Mouse (Mus musculus): ENCODE results near the gene Polr2c. TPM values are rescaled to one million over a fixed set of nuclear protein-coding genes. Genes with fewer than 3 reads are reported as not detected.
A peak's percentile ranks its signal among the peaks of the same experiment; 100 is the strongest.

Polr2c gene
- total and polyA plus RNA-seq, 3 experiments: 93.2 to 141 (median 120) TPM

DNA sequence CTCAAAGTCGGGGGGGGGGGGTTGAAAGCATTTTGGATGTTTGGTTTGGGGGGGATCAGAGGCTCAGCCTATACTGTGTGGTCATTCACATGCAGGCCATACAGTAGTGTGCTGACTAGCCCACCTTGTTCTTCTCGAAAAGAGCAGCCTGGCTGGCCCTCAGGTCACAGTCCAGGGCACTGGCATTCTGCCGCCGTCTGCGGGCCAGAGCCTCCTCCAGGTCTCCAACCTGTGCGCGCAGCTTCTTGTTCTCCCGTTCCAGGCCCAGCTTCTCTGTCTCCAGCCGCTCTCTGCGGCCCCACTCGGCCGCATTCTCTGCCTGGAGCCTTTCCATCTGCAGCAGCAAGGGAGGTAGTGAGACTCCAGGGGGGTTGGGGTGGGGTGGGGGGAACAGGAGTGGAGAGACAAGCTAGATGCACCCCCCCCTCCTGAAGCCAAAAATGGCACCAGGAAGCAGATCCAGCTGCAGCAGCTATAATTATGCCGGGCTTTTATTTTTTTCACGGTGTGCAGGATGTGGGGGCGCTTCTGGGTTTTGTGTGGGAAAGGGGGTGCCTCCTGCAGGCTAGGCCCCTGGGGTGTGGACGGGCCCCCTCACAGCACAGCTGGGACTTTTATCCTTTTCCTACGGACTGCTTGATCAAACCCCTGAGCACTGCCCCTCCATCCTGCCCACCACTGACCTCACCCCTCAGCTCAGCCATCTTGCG lies 50.5 kb downstream of the Polr2c start:
- Histone ChIP-seq H3K4me1 (ENCODE audit: control insufficient read depth in 1 of 2, insufficient read depth in 2 of 2) (peaks cover 0 to 25% of the 10 kb centered on the region in 2 experiments; a peak in 2 of 4 replicates), H3K36me3 (replicated peaks in 1 of 2; ENCODE audit: control insufficient read depth in 1 of 2, insufficient read depth in 1 of 2, low read length in 1 of 2) (peaks cover 2 to 44% of the 10 kb centered on the region in 2 experiments), H3K79me2 (replicated peaks; ENCODE audit: control insufficient read depth, extremely low read depth, insufficient read depth, poor library complexity, severe bottlenecking) (no peaks in the 10 kb centered on the region), H3K27ac (ENCODE audit: insufficient read depth, low read depth) (no peak overlapping the region), H3K4me3 (replicated peaks in 1 of 3; ENCODE audit: low read depth in 2 of 3, low read length in 2 of 3, poor library complexity in 1 of 3) (no peak overlapping the region), H3K27me3 (replicated peaks) (no peaks in the 10 kb centered on the region), H3K9ac (ENCODE audit: insufficient read depth, low read depth) (no peak overlapping the region), H3K4me2 (ENCODE audit: insufficient read depth, low read depth, poor library complexity, severe bottlenecking) (no peak overlapping the region), H3K9me3 (replicated peaks; ENCODE audit: low read length) (no peaks in the 10 kb centered on the region)
- dilution Hi-C loops (cut with MboI; ENCODE audit: extremely low pct_ligation_motif_present, extremely low pct_unique_long_range_greater_than_20kb, low sequenced_read_pairs) (no loop called here), in situ Hi-C loops (cut with MboI; ENCODE audit: low pct_ligation_motif_present, low pct_unique_long_range_greater_than_20kb, low sequenced_read_pairs) (loop anchor here (5.0 to 10.0 kb wide), 3 partner anchors 35 to 203 kb away; no protein-coding TSS in a partner anchor)
- TF ChIP-seq JUND (conservative IDR thresholded peaks at IDR 0.05; ENCODE audit: low read depth, low read length) (no peak), MAX (IDR thresholded peaks at IDR 0.05; ENCODE audit: low read length) (no peak), MYC (IDR thresholded peaks at IDR 0.05; ENCODE audit: low read depth, low read length) (no peak), NELFE (IDR thresholded peaks at IDR 0.05; ENCODE audit: low read depth, low read length) (no peak), ELF1 (IDR thresholded peaks at IDR 0.05; ENCODE audit: low read depth, low read length) (no peak), USF2 (conservative IDR thresholded peaks at IDR 0.05; ENCODE audit: low read depth, low read length) (no peak), NRF1 (IDR thresholded peaks at IDR 0.05; ENCODE audit: low read depth, low read length) (no peak), KAT2A (IDR thresholded peaks at IDR 0.05; ENCODE audit: insufficient replicate concordance, low read length) (no peak), SMC3 (IDR thresholded peaks at IDR 0.05; ENCODE audit: low read depth, low read length) (no peak), EP300 (IDR thresholded peaks at IDR 0.05; ENCODE audit: low read length) (no peak), ZKSCAN1 (IDR thresholded peaks at IDR 0.05; ENCODE audit: borderline replicate concordance, low read depth, low read length) (no peak), CTCF (conservative IDR thresholded peaks at IDR 0.05 in 1 of 2, IDR thresholded peaks at IDR 0.05 in 1 of 2; ENCODE audit: low read depth in 2 of 2, low read length in 2 of 2) (no peak), UBTF (IDR thresholded peaks at IDR 0.05; ENCODE audit: low read depth, low read length) (no peak), IRF4 (IDR thresholded peaks at IDR 0.05; ENCODE audit: low read depth, low read length) (no peak), POLR2AphosphoS2 (IDR thresholded peaks at IDR 0.05; ENCODE audit: low read depth, low read length) (no peak), HCFC1 (IDR thresholded peaks at IDR 0.05; ENCODE audit: low read depth, low read length) (no peak), MXI1 (IDR thresholded peaks at IDR 0.05; ENCODE audit: low read depth, low read length) (no peak), CHD2 (IDR thresholded peaks at IDR 0.05; ENCODE audit: low read length) (no peak), USF1 (IDR thresholded peaks at IDR 0.05; ENCODE audit: low read depth, low read length) (no peak)
- DNase-seq (ENCODE audit: extremely low read depth): no peak

DNA sequence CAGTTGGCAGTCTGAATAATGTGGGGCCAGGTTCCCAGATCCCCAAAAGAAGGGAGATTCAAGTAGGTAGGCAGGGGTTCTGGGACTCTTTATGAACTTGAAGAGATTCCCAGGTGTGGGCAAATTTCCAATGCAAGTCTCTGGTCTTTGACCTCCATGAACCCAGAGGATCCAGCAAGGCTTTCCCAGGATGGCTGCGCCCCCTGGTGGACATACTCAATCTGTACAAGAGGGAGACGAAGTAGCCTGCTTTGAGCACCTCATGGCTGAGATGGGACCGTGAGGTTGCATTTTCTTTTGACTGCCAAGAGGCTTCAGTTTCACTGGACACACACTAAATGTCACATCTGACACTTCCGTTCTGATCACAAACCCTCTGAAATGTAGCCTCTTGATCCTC lies 51.6 kb downstream of the Polr2c start:
- Histone ChIP-seq H3K79me2 (replicated peaks; ENCODE audit: control insufficient read depth, extremely low read depth, insufficient read depth, poor library complexity, severe bottlenecking) (no peaks in the 10 kb centered on the region), H3K9ac (ENCODE audit: insufficient read depth, low read depth) (no peak overlapping the region), H3K9me3 (replicated peaks; ENCODE audit: low read length) (peaks cover 7% of the 10 kb centered on the region), H3K4me1 (ENCODE audit: control insufficient read depth in 1 of 2, insufficient read depth in 2 of 2) (peaks cover 0 to 25% of the 10 kb centered on the region in 2 experiments; a peak in 2 of 4 replicates), H3K4me3 (replicated peaks in 1 of 3; ENCODE audit: low read depth in 2 of 3, low read length in 2 of 3, poor library complexity in 1 of 3) (no peak overlapping the region), H3K27me3 (replicated peaks) (no peaks in the 10 kb centered on the region), H3K36me3 (replicated peaks in 1 of 2; ENCODE audit: control insufficient read depth in 1 of 2, insufficient read depth in 1 of 2, low read length in 1 of 2) (peaks cover 12 to 48% of the 10 kb centered on the region in 2 experiments), H3K27ac (ENCODE audit: insufficient read depth, low read depth) (no peak overlapping the region), H3K4me2 (ENCODE audit: insufficient read depth, low read depth, poor library complexity, severe bottlenecking) (no peak overlapping the region)
- DNase-seq (ENCODE audit: extremely low read depth): peak; percentile 83
- in situ Hi-C loops (cut with MboI; ENCODE audit: low pct_ligation_motif_present, low pct_unique_long_range_greater_than_20kb, low sequenced_read_pairs): loop anchor here (5.0 to 10.0 kb wide), 3 partner anchors 37 to 204 kb away; no protein-coding TSS in a partner anchor
- TF ChIP-seq PAX5 (IDR thresholded peaks at IDR 0.05; ENCODE audit: low read length) (no peak), NRF1 (IDR thresholded peaks at IDR 0.05; ENCODE audit: low read depth, low read length) (peak; percentile 28; the same call in 1 of the 2 replicates), CHD1 (IDR thresholded peaks at IDR 0.05; ENCODE audit: low read depth, low read length) (no peak), MAFK (IDR thresholded peaks at IDR 0.05; ENCODE audit: insufficient replicate concordance, low read length) (0 out of 2 replicates have a peak, but pooled peaks have one; percentile 16), ETS1 (conservative IDR thresholded peaks at IDR 0.05; ENCODE audit: low read depth, low read length) (no peak), JUND (conservative IDR thresholded peaks at IDR 0.05; ENCODE audit: low read depth, low read length) (no peak), ZC3H11A (IDR thresholded peaks at IDR 0.05; ENCODE audit: low read depth, low read length) (peak; percentile 65; the same call in 1 of the 2 replicates), POLR2AphosphoS2 (IDR thresholded peaks at IDR 0.05; ENCODE audit: low read depth, low read length) (no peak), NELFE (IDR thresholded peaks at IDR 0.05; ENCODE audit: low read depth, low read length) (no peak), RAD21 (IDR thresholded peaks at IDR 0.05; ENCODE audit: low read depth, low read length) (peak; percentile 96), SMC3 (IDR thresholded peaks at IDR 0.05; ENCODE audit: low read depth, low read length) (peak; percentile 94), MXI1 (IDR thresholded peaks at IDR 0.05; ENCODE audit: low read depth, low read length) (0 out of 2 replicates have a peak, but pooled peaks have one; percentile 42), TCF12 (IDR thresholded peaks at IDR 0.05; ENCODE audit: low read depth, low read length) (no peak; the same call in 1 of the 2 replicates), MYC (IDR thresholded peaks at IDR 0.05; ENCODE audit: low read depth, low read length) (peak; percentile 66), SIN3A (IDR thresholded peaks at IDR 0.05; ENCODE audit: low read length) (no peak), IRF4 (IDR thresholded peaks at IDR 0.05; ENCODE audit: low read depth, low read length) (peak; percentile 31; the same call in 1 of the 2 replicates), CTCF (conservative IDR thresholded peaks at IDR 0.05 in 1 of 2, IDR thresholded peaks at IDR 0.05 in 1 of 2; ENCODE audit: low read depth in 2 of 2, low read length in 2 of 2) (peak; percentile 90 to 97), UBTF (IDR thresholded peaks at IDR 0.05; ENCODE audit: low read depth, low read length) (no peak)
- dilution Hi-C loops (cut with MboI; ENCODE audit: extremely low pct_ligation_motif_present, extremely low pct_unique_long_range_greater_than_20kb, low sequenced_read_pairs): no loop called here

Measured in CH12.LX (cell line).